Mouse (Mus musculus): ENCODE measurements around the gene 2210408I21Rik.

GRCm38 (mm10) chr13:77478425-77479119, 343.2 kb downstream of the 2210408I21Rik start:
- TF ChIP-seq CHD2 (IDR thresholded peaks at IDR 0.05; ENCODE audit: low read depth, low read length) (no peak), ZNF384 (IDR thresholded peaks at IDR 0.05; ENCODE audit: low read depth, low read length) (no peak), HCFC1 (IDR thresholded peaks at IDR 0.05; ENCODE audit: borderline replicate concordance, insufficient read depth, low read length) (no peak), ZC3H11A (IDR thresholded peaks at IDR 0.05; ENCODE audit: borderline replicate concordance, low read depth, low read length) (no peak)
